In genomic region chr9:31432336-31432975, GRCm38 (mm10) we compare ENCODE assay signal across 13 mouse cellular contexts. TPM values are rescaled to one million over a fixed set of nuclear protein-coding genes. Genes with fewer than 3 reads are reported as not detected.
A peak's percentile ranks its signal among the peaks of the same experiment; 100 is the strongest.
DNase-seq lines count a peak whose midpoint lies in the region; ATAC-seq and TF ChIP-seq lines count a peak whose summit lies in the region.
"Had no signal": no experiment of that assay in that cellular context is flagged by ENCODE, and none has a peak within 500 bp of the region (broad histone marks: within the 10 kb centered on the region; RNA-seq: fewer than 3 reads in every experiment).

No protein-coding gene starts in this region.

- H3K36me3 ChIP-seq in hindbrain, postnatal 0 days (ENCODE audit: insufficient read depth, low read length) = no peaks in the 10 kb centered on the region
- no peaks in the 10 kb centered on the region for H3K36me3 ChIP-seq in hindbrain, embryonic 14.5 days (replicated peaks; ENCODE audit: control insufficient read depth, insufficient read depth)
- no peaks in the 10 kb centered on the region for H3K36me3 ChIP-seq in E14TG2a.4 (ENCODE audit: insufficient read depth, low read length)
- H3K36me3 ChIP-seq in limb, embryonic 10.5 days = no peaks in the 10 kb centered on the region
- H3K36me3 ChIP-seq: limb, embryonic 15.5 days; stomach, embryonic 15.5 days had no signal

- DNase-seq in hindbrain, postnatal 0 days (ENCODE audit: low spot score) = no peak
- no peak for DNase-seq in hindbrain, embryonic 14.5 days (ENCODE audit: low spot score)
- DNase-seq in adrenal gland, postnatal 14 days = peak; percentile 67
- DNase-seq in kidney, postnatal 10 days = peak; percentile 23
- DNase-seq in natural killer cell, adult 2 months (ENCODE audit: low spot score in 2 of 2) = no peak
- no peak for DNase-seq in limb, embryonic 10.5 days (ENCODE audit: low spot score)
- no peak for DNase-seq in retina, postnatal 1 day

- H3K4me2 ChIP-seq in hindbrain, postnatal 0 days (ENCODE audit: low read depth, low read length) = no peak overlapping the region
- no peak overlapping the region for H3K4me2 ChIP-seq in hindbrain, embryonic 14.5 days (replicated peaks)
- H3K4me2 ChIP-seq: limb, embryonic 15.5 days; stomach, embryonic 15.5 days had no signal

- H3K9me3 ChIP-seq in hindbrain, postnatal 0 days (ENCODE audit: low read length) = no peaks in the 10 kb centered on the region
- H3K9me3 ChIP-seq in hindbrain, embryonic 14.5 days (ENCODE audit: control insufficient read depth, low read length) = no peaks in the 10 kb centered on the region
- H3K9me3 ChIP-seq in E14TG2a.4 (ENCODE audit: low read length) = no peaks in the 10 kb centered on the region
- no peaks in the 10 kb centered on the region; the same call in 1 of the 2 replicates for H3K9me3 ChIP-seq in limb, embryonic 10.5 days (replicated peaks)
- H3K9me3 ChIP-seq: limb, embryonic 15.5 days; stomach, embryonic 15.5 days had no signal

- H3K4me1 ChIP-seq in hindbrain, postnatal 0 days (ENCODE audit: insufficient read depth, low read length) = no peaks in the 10 kb centered on the region
- H3K4me1 ChIP-seq in hindbrain, embryonic 14.5 days (replicated peaks; ENCODE audit: control insufficient read depth, insufficient read depth, low read length) = no peaks in the 10 kb centered on the region
- H3K4me1 ChIP-seq in E14TG2a.4 (replicated peaks; ENCODE audit: low read depth, low read length) = peaks cover 51% of the 10 kb centered on the region
- no peaks in the 10 kb centered on the region; the same call in 1 of the 2 replicates for H3K4me1 ChIP-seq in limb, embryonic 10.5 days
- H3K4me1 ChIP-seq: limb, embryonic 15.5 days; stomach, embryonic 15.5 days had no signal

- H3K27ac ChIP-seq in hindbrain, postnatal 0 days = no peak overlapping the region
- H3K27ac ChIP-seq in hindbrain, embryonic 14.5 days = no peak overlapping the region
- H3K27ac ChIP-seq in limb, embryonic 10.5 days = no peak overlapping the region
- H3K27ac ChIP-seq: layer of hippocampus, adult 2 months; limb, embryonic 15.5 days; stomach, embryonic 15.5 days had no signal

- 0 out of 2 replicates have a peak, but pooled peaks have one; percentile 18 for ATAC-seq in hindbrain, postnatal 0 days
- ATAC-seq in hindbrain, embryonic 14.5 days (ENCODE audit: low FRiP score) = no peak

- no peak for TF ChIP-seq CTCF in hindbrain, postnatal 0 days (IDR thresholded peaks at IDR 0.05; ENCODE audit: low read depth)
- no peak for TF ChIP-seq CTCF in E14TG2a.4 (conservative IDR thresholded peaks at IDR 0.05; ENCODE audit: low read length)

- H3K4me3 ChIP-seq in hindbrain, postnatal 0 days (ENCODE audit: low read length) = no peak overlapping the region
- no peak overlapping the region for H3K4me3 ChIP-seq in hindbrain, embryonic 14.5 days (replicated peaks; ENCODE audit: low read length)
- H3K4me3 ChIP-seq in E14TG2a.4 (replicated peaks; ENCODE audit: low read length) = peak overlapping the region; percentile 51
- H3K4me3 ChIP-seq in limb, embryonic 10.5 days = no peak overlapping the region
- H3K4me3 ChIP-seq: layer of hippocampus, adult 2 months; limb, embryonic 15.5 days; stomach, embryonic 15.5 days had no signal

- H3K9ac ChIP-seq in hindbrain, postnatal 0 days (replicated peaks; ENCODE audit: low read length) = no peak overlapping the region
- no peak overlapping the region for H3K9ac ChIP-seq in hindbrain, embryonic 14.5 days
- H3K9ac ChIP-seq: limb, embryonic 15.5 days; stomach, embryonic 15.5 days had no signal

- H3K27me3 ChIP-seq in hindbrain, postnatal 0 days (ENCODE audit: insufficient read depth, low read length) = no peaks in the 10 kb centered on the region
- H3K27me3 ChIP-seq in hindbrain, embryonic 14.5 days (ENCODE audit: control insufficient read depth, insufficient read depth, low read length) = no peaks in the 10 kb centered on the region
- H3K27me3 ChIP-seq in E14TG2a.4 (ENCODE audit: insufficient read depth, low read length) = no peaks in the 10 kb centered on the region
- no peaks in the 10 kb centered on the region for H3K27me3 ChIP-seq in limb, embryonic 10.5 days (ENCODE audit: low read depth, poor library complexity, severe bottlenecking)
- H3K27me3 ChIP-seq: limb, embryonic 15.5 days; stomach, embryonic 15.5 days had no signal

- WGBS in hindbrain, postnatal 0 days = 79% methylated on average over 7 of the region's 7 CpGs
- 78% methylated on average over 7 of the region's 7 CpGs for WGBS in hindbrain, embryonic 14.5 days
- 84% methylated on average over 7 of the region's 7 CpGs for WGBS in limb, embryonic 10.5 days

RNA-seq across cellular contexts. Expression of gene Tmem45b, which starts 31.8 kb away (rescaled TPM):
- not detected in 2 replicates for total RNA-seq in hindbrain, postnatal 0 days (2014; rRNA removed)
- polyA plus RNA-seq in hindbrain, postnatal 0 days (2015; fragmentation: Nextera tagmentation; extraction: Ambion mirVana) = 0.13 TPM in 1 of 2 replicates, not detected in the other
- 0.11 and 0.27 TPM in 2 replicates for polyA plus RNA-seq in hindbrain, embryonic 14.5 days (2014; fragmentation: Nextera tagmentation; extraction: Ambion mirVana)
- total RNA-seq in adrenal gland, postnatal 14 days (2021) = 52.2 and 71.6 TPM in 2 replicates
- not detected in 2 replicates for polyA plus RNA-seq in limb, embryonic 10.5 days (2016; fragmentation: Nextera tagmentation; extraction: Ambion mirVana)
- total RNA-seq: layer of hippocampus, adult 2 months; megakaryocyte-erythroid progenitor cell, adult 5-6 weeks had no signal
- polyA plus RNA-seq: heart, postnatal 0 days; limb, embryonic 15.5 days had no signal

RNA-seq across cellular contexts. Expression of gene Nfrkb, which starts 46.5 kb away (rescaled TPM):
- total RNA-seq in hindbrain, postnatal 0 days (2014; rRNA removed) = 39.1 and 41.3 TPM in 2 replicates
- 23.2 and 24.1 TPM in 2 replicates for polyA plus RNA-seq in hindbrain, postnatal 0 days (2015; fragmentation: Nextera tagmentation; extraction: Ambion mirVana)
- 25.4 and 32.0 TPM in 2 replicates for polyA plus RNA-seq in hindbrain, embryonic 14.5 days (2014; fragmentation: Nextera tagmentation; extraction: Ambion mirVana)
- 23.7 and 27.6 TPM in 2 replicates for total RNA-seq in adrenal gland, postnatal 14 days (2021)
- 17.6 and 23.1 TPM in 2 replicates for polyA plus RNA-seq in limb, embryonic 10.5 days (2016; fragmentation: Nextera tagmentation; extraction: Ambion mirVana)

Comparison
In these comparisons a context has a peak if more than half of its experiments do, and no peak if none do; other contexts are left out.
1. DNase-seq: peak in adrenal gland, postnatal 14 days (single experiment) and kidney, postnatal 10 days (single experiment); none in hindbrain, postnatal 0 days (single experiment), hindbrain, embryonic 14.5 days (single experiment), natural killer cell, adult 2 months (0 of 2), limb, embryonic 10.5 days (single experiment) and retina, postnatal 1 day (single experiment).